Mouse (Mus musculus) testis, adult 2 months (tissue): ENCODE results near the gene Dnah7a.

Experiments
- CTCF ChIP-seq: fragments of 200-500 bp; IDR thresholded peaks from 2 replicates; pipeline ENCODE4 v1.5.1; 2012; ENCODE audit warnings: low read depth, mild to moderate bottlenecking, inconsistent platforms, low read length, moderate library complexity; ENCODE audit not compliant: control insufficient read depth, insufficient read depth, insufficient replicate concordance
- POLR2A ChIP-seq: fragments of 200-500 bp; IDR thresholded peaks from 2 replicates; pipeline ENCODE4 v1.6.1; 2012; ENCODE audit warnings: low read depth, mild to moderate bottlenecking, inconsistent platforms, low read length, moderate library complexity; ENCODE audit not compliant: control insufficient read depth

GRCm38 (mm10) chr1:53721353-53721752 is 14.8 kb upstream of the Dnah7a start:
- TF ChIP-seq CTCF (no peak), POLR2A (no peak)
